Mouse (Mus musculus) left cerebral cortex, postnatal 14 days (tissue): ENCODE measurements at regions not wholly inside any gene's neighbourhood (a gene's known extent, or its start where the extent isn't known, plus 50 kb on each side); places are given as distances from the start of the nearest gene placed in this dataset.

Experiments used
- DNase-seq, 2 experiments: peaks; one replicate each; pipeline ENCODE4 v3.0.0; 2021 to 2022; ENCODE audit warnings: low spot score in 2 of 2, mixed read lengths in 1 of 2
- intact Hi-C: fragments of 180-260 bp; cut with DNase I; formaldehyde crosslinking; loops from one replicate; pipeline ENCODE4 v1.15.1; 2025

- DNase-seq: no peak
- intact Hi-C loops: no loop called here
Measured at GRCm38 (mm10) chr17:77819698-77820097, 380.4 kb upstream of the Crim1 start.

GRCm38 (mm10) chr17:77843949-77844348, 356.1 kb upstream of the Crim1 start:
- DNase-seq: no peak
- intact Hi-C loops: no loop called here

- intact Hi-C loops: no loop called here
- peak in 1 of 2 experiments; percentile 11 for DNase-seq
Measured at GRCm38 (mm10) chr17:77874497-77874896, 325.6 kb upstream of the Crim1 start.

- no peak for DNase-seq
- intact Hi-C loops: no loop called here
Measured at GRCm38 (mm10) chr17:77877016-77877415, 323.0 kb upstream of the Crim1 start.

- intact Hi-C loops: no loop called here
- DNase-seq: no peak
Measured at GRCm38 (mm10) chr17:77885150-77885549, 314.9 kb upstream of the Crim1 start.

GRCm38 (mm10) chr17:77889147-77889546, 310.9 kb upstream of the Crim1 start:
- peak; percentile 7 to 61 for DNase-seq
- intact Hi-C loops: no loop called here

GRCm38 (mm10) chr17:77904412-77904811, 295.6 kb upstream of the Crim1 start:
- DNase-seq: no peak

GRCm38 (mm10) chr17:77913962-77914450, 286.0 kb upstream of the Crim1 start:
- intact Hi-C loops: no loop called here
- no peak for DNase-seq

More at GRCm38 (mm10) chr17:77904412-77904811, 295.6 kb upstream of the Crim1 start:
- intact Hi-C loops: no loop called here

GRCm38 (mm10) chr17:77930253-77930652, 269.8 kb upstream of the Crim1 start:
- DNase-seq: no peak
- intact Hi-C loops: no loop called here

GRCm38 (mm10) chr17:77930967-77931591, 269.0 kb upstream of the Crim1 start:
- DNase-seq: no peak
- intact Hi-C loops: no loop called here

GRCm38 (mm10) chr17:77933192-77933591, 266.9 kb upstream of the Crim1 start:
- no peak for DNase-seq
- intact Hi-C loops: no loop called here

GRCm38 (mm10) chr17:77958048-77958447, 242.0 kb upstream of the Crim1 start:
- intact Hi-C loops: no loop called here
- DNase-seq: no peak

GRCm38 (mm10) chr17:77961296-77961695, 238.8 kb upstream of the Crim1 start:
- intact Hi-C loops: no loop called here
- DNase-seq: no peak

GRCm38 (mm10) chr17:77963358-77963757, 236.7 kb upstream of the Crim1 start:
- intact Hi-C loops: no loop called here
- DNase-seq: no peak

- intact Hi-C loops: no loop called here
- no peak for DNase-seq
Measured at GRCm38 (mm10) chr17:77968510-77968909, 231.5 kb upstream of the Crim1 start.

- DNase-seq: no peak
- intact Hi-C loops: no loop called here
Measured at GRCm38 (mm10) chr17:77969187-77969586, 230.9 kb upstream of the Crim1 start.
